Mouse (Mus musculus) splenic B cell, adult 2 months (primary cell): ENCODE measurements around the gene Bhlhe23.

Experiments
- DNase-seq: peaks from one replicate; pipeline ENCODE4 v3.0.0-alpha.2; 2011; ENCODE audit warnings: low read depth, low spot score
- H3K27me3 ChIP-seq: 2 replicates; pipeline ENCODE4 v1.6.1; 2012; ENCODE audit warnings: mild to moderate bottlenecking, low read length, moderate library complexity, mixed read lengths; ENCODE audit not compliant: control insufficient read depth, poor library complexity, insufficient read depth, severe bottlenecking
- H3K36me3 ChIP-seq: 2 replicates; pipeline ENCODE4 v1.6.1; 2012; ENCODE audit warnings: mild to moderate bottlenecking, low read length, moderate library complexity, mixed read lengths; ENCODE audit not compliant: control insufficient read depth, poor library complexity, insufficient read depth, severe bottlenecking

Gene Bhlhe23

DNA sequence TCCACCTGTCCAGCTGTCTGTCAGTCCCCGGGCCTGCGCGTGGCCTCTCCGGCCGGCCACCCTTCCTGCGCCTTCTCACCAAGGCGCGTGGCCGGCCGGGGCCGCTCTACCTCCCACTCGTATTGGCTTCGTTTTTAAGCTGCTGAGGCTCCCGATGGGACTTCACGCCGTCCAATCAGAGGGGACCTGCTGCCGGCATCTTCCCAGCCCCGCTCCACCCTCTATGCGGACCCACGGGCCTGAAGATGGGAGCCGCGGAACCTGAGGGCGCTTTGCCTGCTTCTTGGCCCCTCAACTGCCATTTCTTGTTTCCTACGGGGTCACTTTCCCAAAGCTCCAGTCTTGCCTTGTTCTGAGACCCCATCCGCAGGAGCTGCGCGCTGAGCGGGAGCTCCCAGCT lies at the start of gene Bhlhe23:
TSS of gene Bhlhe23 (minus strand) at position 108 of the 400 bp plus-strand sequence.
- Histone ChIP-seq H3K36me3 (no peaks in the 10 kb centered on the region), H3K27me3 (no peaks in the 10 kb centered on the region)
- no peak for DNase-seq

DNA sequence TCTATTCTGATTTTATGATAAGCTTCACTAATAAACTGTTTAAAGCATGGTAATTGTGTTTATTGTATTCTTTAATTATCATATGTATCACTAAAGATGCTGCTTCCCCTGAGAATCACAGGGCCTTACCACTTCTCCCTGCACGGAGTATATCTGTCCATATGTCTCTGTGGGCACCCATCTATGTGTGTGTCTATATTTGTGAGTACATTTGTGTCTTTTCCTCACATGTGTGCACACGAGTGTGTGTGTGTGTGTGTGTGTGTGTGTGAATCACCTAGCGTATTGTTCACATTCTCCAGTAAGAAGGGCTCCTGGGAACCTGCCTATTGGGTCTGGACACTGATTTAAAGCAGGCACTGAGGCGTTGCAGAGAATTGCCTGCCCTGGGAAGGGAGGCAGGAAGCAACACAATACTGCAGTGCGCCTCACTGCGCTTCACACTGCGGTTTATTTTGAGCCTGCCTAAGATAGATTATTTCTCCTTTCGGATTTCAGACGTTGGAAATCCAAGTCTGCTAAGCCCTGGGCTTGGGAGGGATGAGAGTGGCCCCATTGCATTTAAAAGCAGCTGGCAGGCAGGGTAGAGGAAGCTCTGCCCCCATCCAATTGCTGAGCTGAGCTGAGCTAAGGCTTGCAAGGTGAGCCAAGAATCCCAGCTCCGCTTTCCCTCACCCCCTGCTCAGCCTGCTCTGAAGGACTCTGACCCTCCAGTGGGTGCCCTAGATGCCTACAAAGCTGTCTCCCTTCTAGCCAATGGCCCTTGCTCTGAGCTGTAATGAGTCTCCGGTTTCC lies 48.6 kb upstream of the Bhlhe23 start:
- H3K27me3 ChIP-seq, result no peaks in the 10 kb centered on the region
- H3K36me3 ChIP-seq, result no peaks in the 10 kb centered on the region
- DNase-seq, result no peak

GRCm38 (mm10) chr2:180824724-180825123 lies 48.0 kb upstream of the Bhlhe23 start:
- H3K36me3 ChIP-seq, result no peaks in the 10 kb centered on the region
- no peak for DNase-seq
- H3K27me3 ChIP-seq, result no peaks in the 10 kb centered on the region

DNA sequence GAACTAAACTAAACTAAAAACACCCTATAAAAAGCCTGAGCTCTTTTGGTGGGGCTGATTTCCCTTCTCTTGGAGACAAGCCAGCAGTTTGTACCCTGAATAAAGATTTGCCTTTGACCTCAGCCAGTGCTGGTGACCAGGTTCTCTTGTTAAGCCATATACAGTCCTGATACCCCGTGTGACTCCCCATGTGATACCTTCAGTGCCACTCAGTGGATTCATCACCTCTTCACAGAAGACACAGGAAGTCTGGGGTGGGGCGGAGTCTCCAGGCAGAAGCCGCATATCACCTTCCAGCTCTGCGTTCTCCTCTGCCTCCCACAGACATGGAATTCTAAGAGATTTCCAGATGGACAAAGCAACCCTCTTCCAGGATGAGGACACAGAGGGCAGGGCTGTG lies 47.4 kb upstream of the Bhlhe23 start:
- no peaks in the 10 kb centered on the region for H3K27me3 ChIP-seq
- no peak for DNase-seq
- no peaks in the 10 kb centered on the region for H3K36me3 ChIP-seq

- Histone ChIP-seq H3K27me3 (no peaks in the 10 kb centered on the region), H3K36me3 (no peaks in the 10 kb centered on the region)
- peak; percentile 3 for DNase-seq
Observed at GRCm38 (mm10) chr2:180822476-180822875, 45.8 kb upstream of the Bhlhe23 start.

GRCm38 (mm10) chr2:180819504-180819903 lies 42.8 kb upstream of the Bhlhe23 start:
- DNase-seq, result no peak
- Histone ChIP-seq H3K36me3 (no peaks in the 10 kb centered on the region), H3K27me3 (no peaks in the 10 kb centered on the region)

DNA sequence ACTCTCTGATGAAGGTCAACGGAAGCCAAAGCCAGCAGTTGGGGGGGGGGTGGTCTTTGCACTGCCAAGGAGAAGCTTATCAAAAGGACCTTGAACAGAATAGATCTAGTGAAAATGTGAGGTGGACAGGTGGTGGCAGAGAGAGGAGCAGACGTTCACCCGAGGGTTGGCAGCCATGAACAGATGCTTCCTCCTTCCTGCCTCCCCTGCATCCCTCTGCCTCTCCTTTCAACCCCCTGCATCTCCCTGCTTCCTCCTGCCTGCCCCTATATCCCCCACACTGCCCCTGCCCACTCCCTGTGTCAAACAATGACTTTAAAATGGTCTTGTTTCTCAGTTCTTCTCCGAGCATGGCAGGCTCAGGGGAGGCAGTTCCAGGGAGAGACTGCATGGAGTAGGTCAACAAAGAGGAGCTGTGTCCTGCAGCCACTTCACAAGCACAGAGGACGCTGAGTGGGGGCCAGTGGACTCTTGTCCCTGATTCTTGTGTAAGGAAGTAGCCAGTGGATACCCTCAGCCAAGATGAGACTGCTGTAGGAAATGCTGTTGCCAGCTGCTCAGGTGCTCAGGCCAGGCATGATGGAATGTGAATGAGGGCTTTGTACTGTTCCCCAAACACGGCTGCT lies 39.9 kb upstream of the Bhlhe23 start:
- Histone ChIP-seq H3K36me3 (no peaks in the 10 kb centered on the region), H3K27me3 (no peaks in the 10 kb centered on the region)
- no peak for DNase-seq

GRCm38 (mm10) chr2:180813982-180814568 lies 37.4 kb upstream of the Bhlhe23 start:
- DNase-seq, result no peak
- Histone ChIP-seq H3K27me3 (no peaks in the 10 kb centered on the region), H3K36me3 (no peaks in the 10 kb centered on the region)

GRCm38 (mm10) chr2:180811002-180811401 lies 34.3 kb upstream of the Bhlhe23 start:
- H3K36me3 ChIP-seq, result no peaks in the 10 kb centered on the region
- no peak for DNase-seq
- no peaks in the 10 kb centered on the region for H3K27me3 ChIP-seq

DNA sequence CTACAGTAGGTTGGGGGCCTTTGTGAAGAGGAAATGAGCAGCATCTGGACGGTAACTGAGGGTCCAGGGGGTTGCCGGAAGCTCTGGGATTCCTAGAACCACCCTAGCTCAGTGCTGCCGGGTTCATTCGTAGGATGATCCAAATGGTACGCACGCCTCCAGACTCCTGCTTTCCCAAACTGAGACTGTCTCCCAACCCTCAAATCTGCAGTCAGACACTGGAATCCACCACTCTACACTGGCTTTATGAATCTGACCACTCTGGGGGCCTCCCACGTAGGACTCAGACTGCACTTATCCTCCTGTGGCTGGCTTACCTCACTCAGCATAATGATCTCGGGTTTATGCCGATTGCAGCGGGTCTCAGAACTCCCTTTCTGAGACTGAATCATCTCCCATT lies 32.8 kb upstream of the Bhlhe23 start:
- Histone ChIP-seq H3K27me3 (no peaks in the 10 kb centered on the region), H3K36me3 (no peaks in the 10 kb centered on the region)
- no peak for DNase-seq

DNA sequence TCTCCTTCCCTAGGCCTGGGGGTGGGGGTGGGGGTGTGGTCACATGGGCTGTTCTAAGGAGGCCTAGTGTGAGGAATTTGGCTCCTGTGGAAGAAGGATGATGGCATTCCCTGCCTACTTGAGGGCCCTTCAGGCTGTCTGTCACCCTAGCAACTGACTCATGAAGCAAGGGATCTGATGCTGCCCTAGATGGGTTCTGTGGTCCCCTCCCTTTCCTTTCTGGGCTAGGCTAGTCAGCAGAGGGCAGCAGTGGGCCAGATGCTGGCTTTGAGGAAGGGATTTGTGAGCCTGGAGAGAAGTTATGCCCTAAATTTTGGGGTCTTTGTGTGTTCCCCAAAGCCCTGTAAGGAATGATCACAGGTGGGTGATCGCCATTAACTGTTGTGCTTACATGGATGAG lies 29.3 kb upstream of the Bhlhe23 start:
- no peaks in the 10 kb centered on the region for H3K36me3 ChIP-seq
- peak; percentile 3 for DNase-seq
- H3K27me3 ChIP-seq, result no peaks in the 10 kb centered on the region

DNA sequence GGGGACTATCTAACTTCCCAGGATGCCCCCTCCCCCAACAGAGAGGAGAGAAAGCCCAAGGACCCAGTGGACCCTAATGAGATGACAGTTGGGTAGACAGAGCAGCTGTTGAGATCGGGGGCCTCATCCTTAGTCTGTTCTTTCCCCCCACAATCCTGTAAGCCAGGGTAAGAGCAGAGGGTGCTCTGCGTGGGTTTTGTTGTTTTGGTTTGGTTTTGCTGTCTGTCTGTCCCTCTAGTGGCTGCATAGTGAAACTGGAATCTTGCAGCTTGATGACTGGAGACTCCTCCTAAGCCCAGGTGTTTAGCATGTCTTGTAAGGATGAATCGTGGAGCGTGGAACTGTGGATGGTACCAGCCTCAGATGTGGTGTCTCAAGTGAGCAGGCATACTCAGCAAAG lies 19.3 kb upstream of the Bhlhe23 start:
- no peaks in the 10 kb centered on the region for H3K27me3 ChIP-seq
- no peak for DNase-seq
- H3K36me3 ChIP-seq, result no peaks in the 10 kb centered on the region

GRCm38 (mm10) chr2:180795597-180795996 lies 18.9 kb upstream of the Bhlhe23 start:
- no peaks in the 10 kb centered on the region for H3K27me3 ChIP-seq
- no peak for DNase-seq
- H3K36me3 ChIP-seq, result no peaks in the 10 kb centered on the region

GRCm38 (mm10) chr2:180794422-180794821 lies 17.7 kb upstream of the Bhlhe23 start:
- no peaks in the 10 kb centered on the region for H3K36me3 ChIP-seq
- no peak for DNase-seq
- H3K27me3 ChIP-seq, result no peaks in the 10 kb centered on the region

DNA sequence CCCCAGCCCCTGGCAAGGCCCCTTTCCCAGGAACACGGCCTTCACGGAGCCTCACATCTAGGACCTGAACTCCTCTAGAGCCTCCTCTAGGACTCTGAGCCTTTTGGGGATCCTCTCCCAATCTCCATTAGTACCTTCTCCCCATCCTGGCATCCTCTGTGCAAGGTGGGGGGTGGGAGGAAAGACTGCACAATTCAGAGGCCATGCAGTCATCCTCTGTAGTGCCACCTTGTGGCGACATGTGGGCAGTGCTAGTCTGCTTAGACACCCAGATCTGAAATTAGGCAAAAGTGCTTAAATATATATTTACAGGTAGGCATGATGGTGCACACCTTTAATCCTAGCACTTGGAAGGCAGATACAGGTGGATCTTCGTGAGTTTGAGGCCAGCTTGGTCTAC lies 15.0 kb upstream of the Bhlhe23 start:
- Histone ChIP-seq H3K27me3 (no peaks in the 10 kb centered on the region), H3K36me3 (no peaks in the 10 kb centered on the region)
- peak; percentile 55 for DNase-seq
